Mouse (Mus musculus): ENCODE results near the gene Olfr323. TPM values are rescaled to one million over a fixed set of nuclear protein-coding genes. Genes with fewer than 3 reads are reported as not detected.

The Olfr323 gene
- polyA plus RNA-seq, 1 experiment, result not detected

- Histone ChIP-seq H3K4me2 (ENCODE audit: low read depth) (no peak overlapping the region), H3K79me2 (ENCODE audit: control insufficient read depth, insufficient read depth) (no peaks in the 10 kb centered on the region), H3ac (ENCODE audit: control insufficient read depth, insufficient read length) (no peak overlapping the region), H3K4me3 (no peak overlapping the region), H3K27me3 (ENCODE audit: control insufficient read depth, insufficient read depth, insufficient read length) (no peaks in the 10 kb centered on the region), H3K36me3 (ENCODE audit: control insufficient read depth, insufficient read depth) (no peaks in the 10 kb centered on the region)
- TF ChIP-seq REST (IDR thresholded peaks at IDR 0.05; ENCODE audit: insufficient read depth, insufficient read length) (no peak), SRF (IDR thresholded peaks at IDR 0.05; ENCODE audit: control insufficient read depth, insufficient read length, low read depth) (no peak), USF1 (IDR thresholded peaks at IDR 0.05; ENCODE audit: low read depth) (no peak), MYOD1 (IDR thresholded peaks at IDR 0.05; ENCODE audit: control insufficient read depth in 1 of 3, insufficient read length in 2 of 3, low read depth in 2 of 3) (no peak), POLR2A (IDR thresholded peaks at IDR 0.05; ENCODE audit: insufficient read length, low read depth) (no peak), MAX (IDR thresholded peaks at IDR 0.05; ENCODE audit: low read depth) (no peak), POLR2AphosphoS2 (IDR thresholded peaks at IDR 0.05; ENCODE audit: insufficient read length, low read depth) (no peak), CEBPB (IDR thresholded peaks at IDR 0.05; ENCODE audit: insufficient read depth, poor library complexity, severe bottlenecking) (no peak), TCF3 (IDR thresholded peaks at IDR 0.05; ENCODE audit: insufficient read length, low read depth) (no peak)
Measured at GRCm38 (mm10) chr11:58626146-58626545, 4.2 kb downstream of the Olfr323 start.

GRCm38 (mm10) chr11:58618793-58619192 is 11.5 kb downstream of the Olfr323 start:
- no peak for TF ChIP-seq MAX (IDR thresholded peaks at IDR 0.05; ENCODE audit: low read depth)
- TF ChIP-seq CEBPB (IDR thresholded peaks at IDR 0.05; ENCODE audit: insufficient read depth, poor library complexity, severe bottlenecking), result no peak
- TF ChIP-seq TCF12 (IDR thresholded peaks at IDR 0.05; ENCODE audit: insufficient read depth, poor library complexity, severe bottlenecking), result no peak
- no peak for TF ChIP-seq POLR2AphosphoS2 (IDR thresholded peaks at IDR 0.05; ENCODE audit: insufficient read length, low read depth)
- no peak for TF ChIP-seq E2F4 (IDR thresholded peaks at IDR 0.05; ENCODE audit: insufficient read depth)
- TF ChIP-seq MYOD1 (IDR thresholded peaks at IDR 0.05; ENCODE audit: control insufficient read depth in 1 of 3, insufficient read length in 2 of 3, low read depth in 2 of 3), result no peak
- TF ChIP-seq USF1 (IDR thresholded peaks at IDR 0.05; ENCODE audit: low read depth), result no peak
- no peak for TF ChIP-seq TCF3 (IDR thresholded peaks at IDR 0.05; ENCODE audit: insufficient read length, low read depth)
- no peak for TF ChIP-seq MYOG (IDR thresholded peaks at IDR 0.05; ENCODE audit: control insufficient read depth in 1 of 3, insufficient read depth in 1 of 3, insufficient read length in 2 of 3, low read depth in 2 of 3)
- Histone ChIP-seq H3K4me3 (no peak overlapping the region), H3ac (ENCODE audit: control insufficient read depth, insufficient read length) (no peak overlapping the region), H3K36me3 (ENCODE audit: control insufficient read depth, insufficient read depth) (no peaks in the 10 kb centered on the region), H3K79me2 (ENCODE audit: control insufficient read depth, insufficient read depth) (no peaks in the 10 kb centered on the region), H3K27me3 (ENCODE audit: control insufficient read depth, insufficient read depth, insufficient read length) (no peaks in the 10 kb centered on the region), H3K4me2 (ENCODE audit: low read depth) (no peak overlapping the region)

GRCm38 (mm10) chr11:58618369-58618768 is 11.9 kb downstream of the Olfr323 start:
- no peak overlapping the region for H3ac ChIP-seq (ENCODE audit: control insufficient read depth, insufficient read length)
- H3K79me2 ChIP-seq (ENCODE audit: control insufficient read depth, insufficient read depth), result no peaks in the 10 kb centered on the region
- no peak overlapping the region for H3K4me2 ChIP-seq (ENCODE audit: low read depth)
- no peaks in the 10 kb centered on the region for H3K36me3 ChIP-seq (ENCODE audit: control insufficient read depth, insufficient read depth)
- TF ChIP-seq MYOD1 (IDR thresholded peaks at IDR 0.05; ENCODE audit: control insufficient read depth in 1 of 3, insufficient read length in 2 of 3, low read depth in 2 of 3), result no peak
- TF ChIP-seq POLR2AphosphoS2 (IDR thresholded peaks at IDR 0.05; ENCODE audit: insufficient read length, low read depth), result no peak
- TF ChIP-seq SRF (IDR thresholded peaks at IDR 0.05; ENCODE audit: control insufficient read depth, insufficient read length, low read depth), result no peak
- TF ChIP-seq E2F4 (IDR thresholded peaks at IDR 0.05; ENCODE audit: insufficient read depth), result no peak
- TF ChIP-seq USF1 (IDR thresholded peaks at IDR 0.05; ENCODE audit: low read depth), result no peak
- no peak for TF ChIP-seq CEBPB (IDR thresholded peaks at IDR 0.05; ENCODE audit: insufficient read depth, poor library complexity, severe bottlenecking)
- no peak for TF ChIP-seq MAX (IDR thresholded peaks at IDR 0.05; ENCODE audit: low read depth)
- no peaks in the 10 kb centered on the region for H3K27me3 ChIP-seq (ENCODE audit: control insufficient read depth, insufficient read depth, insufficient read length)
- no peak overlapping the region for H3K4me3 ChIP-seq

- H3K4me3 ChIP-seq, result no peak within 1 kb of the TSS
- H3K27me3 ChIP-seq (ENCODE audit: control insufficient read depth, insufficient read depth, insufficient read length), result no peaks in the 10 kb centered on the region
- H3K36me3 ChIP-seq (ENCODE audit: control insufficient read depth, insufficient read depth), result no peaks in the 10 kb centered on the region
- no peak within 1 kb of the TSS for H3ac ChIP-seq (ENCODE audit: control insufficient read depth, insufficient read length)
- no peak within 1 kb of the TSS for H3K4me2 ChIP-seq (ENCODE audit: low read depth)
- H3K79me2 ChIP-seq (ENCODE audit: control insufficient read depth, insufficient read depth), result no peaks in the 10 kb centered on the region
- no peak for TF ChIP-seq POLR2AphosphoS2 (IDR thresholded peaks at IDR 0.05; ENCODE audit: insufficient read length, low read depth)
- TF ChIP-seq MYOD1 (IDR thresholded peaks at IDR 0.05; ENCODE audit: control insufficient read depth in 1 of 3, insufficient read length in 2 of 3, low read depth in 2 of 3), result no peak
- TF ChIP-seq MYOG (IDR thresholded peaks at IDR 0.05; ENCODE audit: control insufficient read depth in 1 of 3, insufficient read depth in 1 of 3, insufficient read length in 2 of 3, low read depth in 2 of 3), result no peak
- no peak for TF ChIP-seq CEBPB (IDR thresholded peaks at IDR 0.05; ENCODE audit: insufficient read depth, poor library complexity, severe bottlenecking)
- TF ChIP-seq SRF (IDR thresholded peaks at IDR 0.05; ENCODE audit: control insufficient read depth, insufficient read length, low read depth), result no peak
- no peak for TF ChIP-seq USF1 (IDR thresholded peaks at IDR 0.05; ENCODE audit: low read depth)
- TF ChIP-seq TCF3 (IDR thresholded peaks at IDR 0.05; ENCODE audit: insufficient read length, low read depth), result no peak
- no peak for TF ChIP-seq TCF12 (IDR thresholded peaks at IDR 0.05; ENCODE audit: insufficient read depth, poor library complexity, severe bottlenecking)
- no peak for TF ChIP-seq E2F4 (IDR thresholded peaks at IDR 0.05; ENCODE audit: insufficient read depth)
- no peak for TF ChIP-seq REST (IDR thresholded peaks at IDR 0.05; ENCODE audit: insufficient read depth, insufficient read length)
- no peak for TF ChIP-seq POLR2A (IDR thresholded peaks at IDR 0.05; ENCODE audit: insufficient read length, low read depth)
- no peak for TF ChIP-seq MAX (IDR thresholded peaks at IDR 0.05; ENCODE audit: low read depth)
Measured at GRCm38 (mm10) chr11:58615975-58616374, 14.3 kb downstream of the Olfr323 start, which contains the start of gene 2210407C18Rik. Gene 2210407C18Rik (minus strand): TSS chr11:58616075.

- H3K79me2 ChIP-seq (ENCODE audit: control insufficient read depth, insufficient read depth), result no peaks in the 10 kb centered on the region
- no peak for TF ChIP-seq POLR2A (IDR thresholded peaks at IDR 0.05; ENCODE audit: insufficient read length, low read depth)
- H3K36me3 ChIP-seq (ENCODE audit: control insufficient read depth, insufficient read depth), result no peaks in the 10 kb centered on the region
- H3K4me2 ChIP-seq (ENCODE audit: low read depth), result no peak overlapping the region
- no peak overlapping the region for H3K4me3 ChIP-seq
- no peaks in the 10 kb centered on the region for H3K27me3 ChIP-seq (ENCODE audit: control insufficient read depth, insufficient read depth, insufficient read length)
- no peak overlapping the region for H3ac ChIP-seq (ENCODE audit: control insufficient read depth, insufficient read length)
Measured at GRCm38 (mm10) chr11:58614526-58614925, 15.8 kb downstream of the Olfr323 start.

Data from myocyte (in vitro differentiated cells).